9 mouse cellular contexts compared by ENCODE assay signal in the genomic region with DNA sequence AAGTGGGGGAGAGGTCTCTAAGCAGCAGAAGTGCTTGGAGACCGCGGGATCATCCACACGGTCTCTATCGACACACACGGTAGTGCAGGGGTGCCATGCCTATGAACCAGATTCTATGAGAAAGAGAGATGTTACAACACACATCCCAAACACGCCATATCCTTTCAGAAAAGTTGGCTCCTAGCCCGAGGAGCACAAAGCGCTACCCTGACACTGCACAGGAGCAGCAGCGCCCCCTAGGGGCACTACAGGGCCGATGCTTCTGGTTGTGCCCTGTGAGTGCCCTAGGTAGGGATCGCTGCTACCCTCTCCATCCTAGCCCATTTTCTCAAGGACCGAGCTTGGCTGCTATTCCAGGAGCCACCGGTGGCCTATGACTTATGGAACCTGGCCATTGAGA. TPM values are rescaled to one million over a fixed set of nuclear protein-coding genes. Genes with fewer than 3 reads are reported as not detected.
DNase-seq lines count a peak whose midpoint lies in the region; ATAC-seq and TF ChIP-seq lines count a peak whose summit lies in the region.
"Had no signal": no experiment of that assay in that cellular context is flagged by ENCODE, and none has a peak within 500 bp of the region (broad histone marks: within the 10 kb centered on the region; RNA-seq: fewer than 3 reads in every experiment).

No protein-coding gene starts in this region.

- WGBS in hindbrain, embryonic 11.5 days = 33% methylated on average over 13 of the region's 13 CpGs
- 30% methylated on average over 13 of the region's 13 CpGs for WGBS in hindbrain, embryonic 13.5 days
- 17% methylated on average over 13 of the region's 13 CpGs for WGBS in lung, postnatal 0 days

- peak; percentile 64 for DNase-seq in hindbrain, embryonic 11.5 days (ENCODE audit: low spot score)
- DNase-seq in cerebellum, postnatal 25 days = peak; percentile 38 to 56
- DNase-seq in heart, adult 9 months (ENCODE audit: low spot score in 2 of 2) = peak; percentile 27 to 37
- peak; percentile 30 for DNase-seq in kidney, postnatal 14 days
- DNase-seq in lung, postnatal 0 days (ENCODE audit: low spot score) = peak; percentile 94
- DNase-seq in spleen, postnatal 10 days (ENCODE audit: low spot score in 2 of 2) = peak; percentile 35 to 78

- ATAC-seq in hindbrain, embryonic 11.5 days (ENCODE audit: low FRiP score) = no peak
- ATAC-seq in hindbrain, embryonic 13.5 days (ENCODE audit: low FRiP score) = no peak
- peak; percentile 63 for ATAC-seq in activated CD4-positive, CD25-positive, alpha-beta regulatory T cell, adult 4 months
- peak; percentile 72 for ATAC-seq in lung, postnatal 0 days

- no peak for TF ChIP-seq EP300 in lung, postnatal 0 days (IDR thresholded peaks at IDR 0.05)

- no peak overlapping the region for H3K9ac ChIP-seq in hindbrain, embryonic 11.5 days (ENCODE audit: low read depth, low read length)
- H3K9ac ChIP-seq in hindbrain, embryonic 13.5 days = no peak overlapping the region
- H3K9ac ChIP-seq in lung, postnatal 0 days (replicated peaks; ENCODE audit: low read depth) = no peak overlapping the region
- H3K9ac ChIP-seq: limb, embryonic 15.5 days had no signal

- no peak overlapping the region for H3K27ac ChIP-seq in hindbrain, embryonic 11.5 days (ENCODE audit: low read depth, low read length)
- no peak overlapping the region for H3K27ac ChIP-seq in hindbrain, embryonic 13.5 days
- H3K27ac ChIP-seq in lung, postnatal 0 days (ENCODE audit: low read length) = no peak overlapping the region
- H3K27ac ChIP-seq: limb, embryonic 15.5 days had no signal

- H3K4me1 ChIP-seq in hindbrain, embryonic 11.5 days (replicated peaks; ENCODE audit: control insufficient read depth, insufficient read depth, low read length) = no peaks in the 10 kb centered on the region
- no peaks in the 10 kb centered on the region for H3K4me1 ChIP-seq in hindbrain, embryonic 13.5 days (replicated peaks)
- H3K4me1 ChIP-seq in lung, postnatal 0 days (ENCODE audit: insufficient read depth, low read depth, low read length) = no peaks in the 10 kb centered on the region

- no peaks in the 10 kb centered on the region for H3K9me3 ChIP-seq in hindbrain, embryonic 11.5 days (ENCODE audit: control insufficient read depth, low read length)
- no peaks in the 10 kb centered on the region for H3K9me3 ChIP-seq in hindbrain, embryonic 13.5 days
- H3K9me3 ChIP-seq in lung, postnatal 0 days (ENCODE audit: low read length) = no peaks in the 10 kb centered on the region
- H3K9me3 ChIP-seq: limb, embryonic 15.5 days had no signal

- peak; percentile 91 for TF ChIP-seq CTCF in lung, postnatal 0 days (IDR thresholded peaks at IDR 0.05)

- H3K4me2 ChIP-seq in hindbrain, embryonic 11.5 days (replicated peaks; ENCODE audit: low read depth, low read length) = no peak overlapping the region
- no peak overlapping the region for H3K4me2 ChIP-seq in hindbrain, embryonic 13.5 days
- H3K4me2 ChIP-seq in lung, postnatal 0 days (replicated peaks; ENCODE audit: low read depth, low read length) = peak overlapping the region; percentile 35; the same call in 1 of the 2 replicates
- H3K4me2 ChIP-seq: limb, embryonic 15.5 days had no signal

- H3K27me3 ChIP-seq in hindbrain, embryonic 11.5 days (ENCODE audit: control insufficient read depth, insufficient read depth, low read length) = no peaks in the 10 kb centered on the region
- no peaks in the 10 kb centered on the region for H3K27me3 ChIP-seq in hindbrain, embryonic 13.5 days
- H3K27me3 ChIP-seq in lung, postnatal 0 days (replicated peaks; ENCODE audit: insufficient read depth, low read length) = no peaks in the 10 kb centered on the region
- H3K27me3 ChIP-seq: limb, embryonic 15.5 days had no signal

- H3K36me3 ChIP-seq in hindbrain, embryonic 11.5 days (ENCODE audit: control insufficient read depth, insufficient read depth, low read length) = no peaks in the 10 kb centered on the region
- no peaks in the 10 kb centered on the region for H3K36me3 ChIP-seq in hindbrain, embryonic 13.5 days
- H3K36me3 ChIP-seq in lung, postnatal 0 days (ENCODE audit: insufficient read depth, low read length) = no peaks in the 10 kb centered on the region
- H3K36me3 ChIP-seq: limb, embryonic 15.5 days had no signal

- no peak overlapping the region for H3K4me3 ChIP-seq in hindbrain, embryonic 11.5 days (ENCODE audit: low read depth, low read length)
- H3K4me3 ChIP-seq in hindbrain, embryonic 13.5 days = no peak overlapping the region
- no peak overlapping the region for H3K4me3 ChIP-seq in lung, postnatal 0 days (ENCODE audit: low read depth, low read length)
- H3K4me3 ChIP-seq: limb, embryonic 15.5 days had no signal

RNA-seq across cellular contexts. Expression of a gene that starts 21.8 kb away (rescaled TPM):
- polyA plus RNA-seq in hindbrain, embryonic 11.5 days (2014; fragmentation: Nextera tagmentation; extraction: Ambion mirVana) = 342 and 368 TPM in 2 replicates
- 219 and 230 TPM in 2 replicates for polyA plus RNA-seq in hindbrain, embryonic 13.5 days (2015; fragmentation: Nextera tagmentation; extraction: Ambion mirVana)
- polyA plus RNA-seq in activated CD4-positive, CD25-positive, alpha-beta regulatory T cell, adult 4 months (2017; shearing (Covaris generic)) = 100 to 1,000 TPM; 383 to 392 TPM
- 139 and 140 TPM in 2 replicates for polyA plus RNA-seq in lung, postnatal 0 days (2015; fragmentation: Nextera tagmentation; extraction: Ambion mirVana)

RNA-seq across cellular contexts. Expression of a gene that starts 45.0 kb away (rescaled TPM):
- polyA plus RNA-seq in hindbrain, embryonic 11.5 days (2014; fragmentation: Nextera tagmentation; extraction: Ambion mirVana) = not detected in 2 replicates
- polyA plus RNA-seq in hindbrain, embryonic 13.5 days (2015; fragmentation: Nextera tagmentation; extraction: Ambion mirVana) = not detected in 2 replicates
- 1 to 10 TPM in 1 of 2 experiments, under 1 TPM in 1; 0.38 to 3.9 TPM for polyA plus RNA-seq in activated CD4-positive, CD25-positive, alpha-beta regulatory T cell, adult 4 months (2017; shearing (Covaris generic))
- polyA plus RNA-seq in lung, postnatal 0 days (2015; fragmentation: Nextera tagmentation; extraction: Ambion mirVana) = 1.3 and 2.1 TPM in 2 replicates
- polyA plus RNA-seq: limb, embryonic 15.5 days had no signal

RNA-seq across cellular contexts. Expression of a gene that starts 45.1 kb away (rescaled TPM):
- polyA plus RNA-seq in hindbrain, embryonic 11.5 days (2014; fragmentation: Nextera tagmentation; extraction: Ambion mirVana) = 0.15 TPM in 1 of 2 replicates, not detected in the other
- polyA plus RNA-seq in hindbrain, embryonic 13.5 days (2015; fragmentation: Nextera tagmentation; extraction: Ambion mirVana) = not detected in 2 replicates
- not detected for polyA plus RNA-seq in activated CD4-positive, CD25-positive, alpha-beta regulatory T cell, adult 4 months (2017; shearing (Covaris generic))
- not detected in 2 replicates for polyA plus RNA-seq in lung, postnatal 0 days (2015; fragmentation: Nextera tagmentation; extraction: Ambion mirVana)
- polyA plus RNA-seq: limb, embryonic 15.5 days had no signal

Comparison
In these comparisons a context has a peak if more than half of its experiments do, and no peak if none do; other contexts are left out.
1. ATAC-seq: peak in activated CD4-positive, CD25-positive, alpha-beta regulatory T cell, adult 4 months (single experiment) and lung, postnatal 0 days (single experiment); none in hindbrain, embryonic 11.5 days (single experiment) and hindbrain, embryonic 13.5 days (single experiment).
2. DNase-seq: peak in every context shown above with its lines; median percentile 94 in lung, postnatal 0 days; 64 in hindbrain, embryonic 11.5 days; 56 in spleen, postnatal 10 days; 47 in cerebellum, postnatal 25 days; 32 in heart, adult 9 months; 30 in kidney, postnatal 14 days.